Mouse (Mus musculus) ES-Bruce4 (cell line): ENCODE results near the gene Cpa1.

Experiments
- CTCF ChIP-seq: IDR thresholded peaks from one replicate; pipeline ENCODE4 v1.8.1; 2011; ENCODE audit warnings: low read depth, low read length
- EP300 ChIP-seq: IDR thresholded peaks from 2 replicates; pipeline ENCODE4 v1.6.1; 2011; ENCODE audit warnings: low read depth, low read length; ENCODE audit not compliant: insufficient read depth
- POLR2A ChIP-seq: IDR thresholded peaks from one replicate; pipeline ENCODE4 v1.8.1; 2011; ENCODE audit warnings: low read length; ENCODE audit not compliant: insufficient read depth

- TF ChIP-seq EP300 (no peak), POLR2A (no peak), CTCF (no peak)
These were observed 48.2 kb downstream of the Cpa1 start for GRCm38 (mm10) chr6:30687198-30687597.
